24 mouse cellular contexts compared by ENCODE assay signal in the genomic region with DNA sequence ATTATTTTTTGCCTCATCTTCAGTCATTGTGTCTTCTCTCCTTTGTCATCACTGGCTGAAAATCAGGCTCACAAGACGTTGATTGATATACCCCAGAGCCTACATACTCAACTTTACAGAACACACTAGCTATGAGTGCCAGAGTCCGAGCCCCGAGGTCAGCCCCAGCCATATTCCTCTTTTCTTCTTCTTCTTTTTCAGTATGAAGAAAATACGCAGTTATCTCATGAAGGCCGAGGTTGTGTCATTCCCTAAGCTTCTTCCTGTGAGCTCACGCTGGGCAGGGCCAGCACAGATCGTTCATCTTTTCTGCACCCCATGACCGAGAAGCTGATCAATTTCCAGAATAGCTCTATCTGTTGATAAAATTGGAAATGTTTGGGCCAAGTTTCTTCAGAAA.
DNase-seq lines count a peak whose midpoint lies in the region; ATAC-seq and TF ChIP-seq lines count a peak whose summit lies in the region.
"Had no signal": no experiment of that assay in that cellular context is flagged by ENCODE, and none has a peak within 500 bp of the region (broad histone marks: within the 10 kb centered on the region; RNA-seq: fewer than 3 reads in every experiment).

No protein-coding gene starts in this region.

- H3K4me3 ChIP-seq in intestine, embryonic 15.5 days (replicated peaks): no peak overlapping the region
- no peak overlapping the region for H3K4me3 ChIP-seq in intestine, postnatal 0 days (ENCODE audit: low read depth, low read length)
- no peak overlapping the region for H3K4me3 ChIP-seq in kidney, adult 2 months (ENCODE audit: insufficient read depth, low read depth, low read length)
- H3K4me3 ChIP-seq: embryonic facial prominence, embryonic 10.5 days; embryonic facial prominence, embryonic 15.5 days; forebrain, embryonic 12.5 days; heart, embryonic 10.5 days; hindbrain, embryonic 12.5 days; liver, embryonic 12.5 days; megakaryocyte, embryonic 14.5 days; midbrain, embryonic 12.5 days; myocyte; neural tube, embryonic 12.5 days had no signal

- no peak for ATAC-seq in intestine, embryonic 15.5 days
- ATAC-seq in intestine, postnatal 0 days: no peak
- ATAC-seq: activated CD4-positive, CD25-positive, alpha-beta regulatory T cell, adult 4 months; forebrain, postnatal 0 days; liver, embryonic 12.5 days; liver, postnatal 0 days had no signal

- H3K27ac ChIP-seq in intestine, embryonic 15.5 days: peak overlapping the region; percentile 51; the same call in 1 of the 2 replicates
- no peak overlapping the region for H3K27ac ChIP-seq in intestine, postnatal 0 days (ENCODE audit: low read depth, low read length)
- no peak overlapping the region for H3K27ac ChIP-seq in kidney, adult 2 months (ENCODE audit: insufficient read depth, low read depth, low read length)
- H3K27ac ChIP-seq: embryonic facial prominence, embryonic 10.5 days; forebrain, embryonic 12.5 days; heart, embryonic 10.5 days; hindbrain, embryonic 12.5 days; hindbrain, postnatal 0 days; kidney, postnatal 0 days; liver, embryonic 12.5 days; midbrain, embryonic 12.5 days; neural tube, embryonic 12.5 days had no signal

- H3K4me1 ChIP-seq in intestine, embryonic 15.5 days (replicated peaks): 0 out of 2 replicates have a peak, but pooled peaks cover 12% of the 10 kb centered on the region
- H3K4me1 ChIP-seq in intestine, postnatal 0 days (replicated peaks; ENCODE audit: control insufficient read depth, insufficient read depth, low read length): 0 out of 2 replicates have a peak, but pooled peaks cover 6% of the 10 kb centered on the region
- H3K4me1 ChIP-seq in kidney, adult 2 months (ENCODE audit: control insufficient read depth, insufficient read depth, low read length): no peaks in the 10 kb centered on the region
- H3K4me1 ChIP-seq: embryonic facial prominence, embryonic 10.5 days; forebrain, embryonic 12.5 days; heart, embryonic 10.5 days; hindbrain, embryonic 12.5 days; liver, embryonic 12.5 days; megakaryocyte, embryonic 14.5 days; midbrain, embryonic 12.5 days; neural tube, embryonic 12.5 days had no signal

- no peak for TF ChIP-seq POLR2A in kidney, adult 2 months (IDR thresholded peaks at IDR 0.05; ENCODE audit: low read depth, low read length)

- 84% methylated on average over 8 of the region's 8 CpGs for WGBS in intestine, embryonic 15.5 days
- WGBS in intestine, postnatal 0 days: 85% methylated on average over 8 of the region's 8 CpGs
- WGBS in kidney, adult 2 months: 90% methylated on average over 8 of the region's 8 CpGs

- no peaks in the 10 kb centered on the region for H3K9me3 ChIP-seq in intestine, embryonic 15.5 days
- H3K9me3 ChIP-seq in intestine, postnatal 0 days (ENCODE audit: control insufficient read depth): no peaks in the 10 kb centered on the region
- H3K9me3 ChIP-seq: embryonic facial prominence, embryonic 10.5 days; embryonic facial prominence, embryonic 15.5 days; forebrain, embryonic 12.5 days; heart, embryonic 10.5 days; hindbrain, embryonic 12.5 days; liver, embryonic 12.5 days; midbrain, embryonic 12.5 days; neural tube, embryonic 12.5 days had no signal

- H3K27me3 ChIP-seq in intestine, embryonic 15.5 days (replicated peaks): no peaks in the 10 kb centered on the region
- no peaks in the 10 kb centered on the region for H3K27me3 ChIP-seq in intestine, postnatal 0 days (replicated peaks; ENCODE audit: control insufficient read depth, insufficient read depth, low read length)
- H3K27me3 ChIP-seq in kidney, adult 2 months (replicated peaks; ENCODE audit: control insufficient read depth, insufficient read depth, low read length): no peaks in the 10 kb centered on the region
- H3K27me3 ChIP-seq: CH12.LX; embryonic facial prominence, embryonic 15.5 days; forebrain, embryonic 12.5 days; hindbrain, embryonic 12.5 days; liver, embryonic 12.5 days; megakaryocyte, embryonic 14.5 days; midbrain, embryonic 12.5 days; neural tube, embryonic 12.5 days had no signal

- H3K9ac ChIP-seq in intestine, embryonic 15.5 days: no peak overlapping the region
- no peak overlapping the region for H3K9ac ChIP-seq in intestine, postnatal 0 days (ENCODE audit: low read depth, low read length)
- H3K9ac ChIP-seq: embryonic facial prominence, embryonic 15.5 days; forebrain, embryonic 12.5 days; forebrain, postnatal 0 days; hindbrain, embryonic 12.5 days; liver, embryonic 12.5 days; liver, postnatal 0 days; midbrain, embryonic 12.5 days; neural tube, embryonic 12.5 days had no signal

- TF ChIP-seq CTCF in intestine, postnatal 0 days (IDR thresholded peaks at IDR 0.05; ENCODE audit: low read depth): no peak
- no peak for TF ChIP-seq CTCF in kidney, adult 2 months (conservative IDR thresholded peaks at IDR 0.05; ENCODE audit: insufficient read depth, insufficient read length, low read depth, low read length)

- no peak overlapping the region for H3K4me2 ChIP-seq in intestine, embryonic 15.5 days (replicated peaks)
- H3K4me2 ChIP-seq in intestine, postnatal 0 days (replicated peaks; ENCODE audit: low read depth): no peak overlapping the region
- H3K4me2 ChIP-seq: embryonic facial prominence, embryonic 15.5 days; forebrain, embryonic 12.5 days; hindbrain, embryonic 12.5 days; liver, embryonic 12.5 days; midbrain, embryonic 12.5 days; neural tube, embryonic 12.5 days had no signal

- DNase-seq in adrenal gland, adult 2 months: peak; percentile 25
- no peak for DNase-seq in adrenal gland, postnatal 4 days (ENCODE audit: low spot score in 2 of 2)
- peak; percentile 25 for DNase-seq in gastrocnemius, postnatal 25 days
- no peak for DNase-seq in gastrocnemius, postnatal 10 days
- DNase-seq in kidney, adult 2 months: no peak
- DNase-seq: kidney, adult 11 months; liver, postnatal 0 days had no signal

- H3K36me3 ChIP-seq in intestine, embryonic 15.5 days: no peaks in the 10 kb centered on the region
- H3K36me3 ChIP-seq in intestine, postnatal 0 days (ENCODE audit: control insufficient read depth, insufficient read depth): no peaks in the 10 kb centered on the region
- no peaks in the 10 kb centered on the region for H3K36me3 ChIP-seq in kidney, adult 2 months (ENCODE audit: control insufficient read depth, insufficient read depth, low read length)
- H3K36me3 ChIP-seq: embryonic facial prominence, embryonic 10.5 days; embryonic facial prominence, embryonic 15.5 days; forebrain, embryonic 12.5 days; heart, embryonic 10.5 days; hindbrain, embryonic 12.5 days; liver, embryonic 12.5 days; midbrain, embryonic 12.5 days; neural tube, embryonic 12.5 days had no signal

Comparison
In these comparisons a context has a peak if more than half of its experiments do, and no peak if none do; other contexts are left out.
1. DNase-seq: peak in adrenal gland, adult 2 months (single experiment) and gastrocnemius, postnatal 25 days (single experiment); none in adrenal gland, postnatal 4 days (0 of 2), gastrocnemius, postnatal 10 days (single experiment) and kidney, adult 2 months (single experiment).